Mouse (Mus musculus): ENCODE data around the gene Igsf21. TPM values are rescaled to one million over a fixed set of nuclear protein-coding genes. Genes with fewer than 3 reads are reported as not detected.

The Igsf21 gene
- polyA plus RNA-seq, 2 experiments from 2014 or later = not detected

GRCm38 (mm10) chr4:140038586-140039411 is 207.8 kb downstream of the Igsf21 start:
- ATAC-seq = no peak

DNA sequence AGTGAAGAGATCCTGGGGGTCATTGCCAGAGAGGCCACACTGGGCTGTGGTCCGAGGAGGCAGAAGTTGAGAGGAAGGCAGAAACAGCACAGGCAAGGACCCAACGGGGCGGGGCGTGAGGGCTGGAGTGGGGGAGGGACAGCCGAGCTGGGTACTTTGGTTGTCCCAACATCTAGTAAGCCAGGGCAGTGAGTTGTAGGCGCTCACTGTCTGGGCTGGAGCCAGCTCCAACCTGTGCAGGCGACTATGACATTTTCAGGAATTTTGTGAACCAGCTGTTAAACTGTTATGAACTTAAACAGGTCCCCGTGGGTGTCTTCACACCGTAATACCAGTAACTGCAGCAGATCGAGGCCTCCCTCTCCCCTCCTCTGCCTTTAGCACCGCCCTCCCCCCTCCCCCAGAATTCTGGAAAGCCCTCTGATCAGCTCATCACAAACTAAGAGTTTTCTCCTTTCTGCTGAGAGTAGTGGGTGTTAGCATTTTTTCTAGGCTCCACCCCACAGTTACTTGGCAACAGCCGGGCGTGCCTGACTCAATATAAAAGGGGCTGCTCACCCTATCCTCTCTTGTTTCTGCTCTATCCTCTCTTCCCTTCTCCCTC is 208.7 kb downstream of the Igsf21 start:
- no peak for ATAC-seq

- ATAC-seq = no peak
Observed at GRCm38 (mm10) chr4:140035232-140035631, 211.4 kb downstream of the Igsf21 start.

GRCm38 (mm10) chr4:140033394-140033793 is 213.2 kb downstream of the Igsf21 start:
- ATAC-seq = no peak

DNA sequence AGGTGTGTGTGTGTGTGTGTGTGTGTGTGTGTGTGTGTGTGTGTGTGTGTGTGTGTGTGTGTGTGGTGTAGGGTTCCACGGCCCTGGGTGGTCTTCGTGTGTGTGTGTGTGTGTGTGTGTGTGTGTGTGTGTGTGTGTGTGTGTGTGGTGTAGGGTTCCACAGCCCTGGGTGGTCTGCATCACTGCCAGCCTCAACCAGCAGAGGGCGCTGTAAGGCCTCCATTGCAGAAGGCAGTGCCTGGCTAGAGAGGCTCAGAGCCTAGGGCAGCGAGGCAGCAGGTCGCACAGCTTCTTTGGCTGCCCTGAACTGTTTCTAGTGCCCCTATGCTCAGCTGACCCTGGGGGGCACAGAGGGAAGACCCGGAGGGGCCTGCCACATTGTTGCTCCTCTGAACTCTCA is 216.2 kb downstream of the Igsf21 start:
- no peak for ATAC-seq

DNA sequence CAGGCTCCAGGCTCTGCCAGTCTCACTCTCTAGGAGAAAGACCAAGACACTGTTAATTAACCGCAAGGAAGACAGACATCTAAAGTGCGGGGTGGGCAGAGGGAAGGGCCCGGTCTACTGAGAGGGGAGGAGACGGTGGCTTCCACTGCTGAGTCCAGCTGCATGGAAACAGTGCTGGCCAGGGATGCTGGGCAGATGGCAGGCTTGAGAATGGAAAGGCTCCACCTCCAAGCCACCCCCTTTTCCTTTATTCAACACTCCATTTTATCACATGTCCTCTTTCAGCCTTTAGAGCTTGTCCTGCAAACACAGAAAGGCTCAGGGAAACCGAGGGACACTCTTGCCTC is 216.6 kb downstream of the Igsf21 start:
- ATAC-seq = no peak

- no peak for ATAC-seq
Observed at GRCm38 (mm10) chr4:140029324-140030039, 217.1 kb downstream of the Igsf21 start.

- no peak for ATAC-seq
Observed at GRCm38 (mm10) chr4:140023833-140024232, 222.8 kb downstream of the Igsf21 start.

DNA sequence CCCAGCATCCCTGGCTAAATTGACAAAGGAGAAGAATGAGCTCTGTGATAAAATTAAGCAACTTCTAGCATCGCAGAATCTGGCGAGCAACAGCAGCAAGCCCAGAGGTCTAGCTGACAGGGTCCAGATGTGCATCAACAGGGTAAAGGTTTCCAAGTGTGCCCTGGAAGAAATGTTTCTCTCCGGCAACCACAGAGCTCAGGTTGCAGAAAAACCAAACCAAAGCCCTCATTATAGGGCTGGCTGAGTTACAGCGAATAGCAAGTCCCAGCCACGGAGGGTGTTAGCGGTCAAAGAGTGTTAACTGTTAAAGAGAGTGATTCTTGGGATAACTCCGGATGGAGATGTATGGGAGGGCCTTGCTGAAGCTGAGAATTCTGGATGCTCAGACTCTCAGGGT is 230.7 kb downstream of the Igsf21 start:
- no peak for ATAC-seq

GRCm38 (mm10) chr4:140010728-140011470 is 235.7 kb downstream of the Igsf21 start:
- no peak for ATAC-seq

- ATAC-seq = no peak
Observed at GRCm38 (mm10) chr4:140004932-140005331, 241.7 kb downstream of the Igsf21 start.

GRCm38 (mm10) chr4:140004170-140004569 is 242.4 kb downstream of the Igsf21 start:
- ATAC-seq = no peak

DNA sequence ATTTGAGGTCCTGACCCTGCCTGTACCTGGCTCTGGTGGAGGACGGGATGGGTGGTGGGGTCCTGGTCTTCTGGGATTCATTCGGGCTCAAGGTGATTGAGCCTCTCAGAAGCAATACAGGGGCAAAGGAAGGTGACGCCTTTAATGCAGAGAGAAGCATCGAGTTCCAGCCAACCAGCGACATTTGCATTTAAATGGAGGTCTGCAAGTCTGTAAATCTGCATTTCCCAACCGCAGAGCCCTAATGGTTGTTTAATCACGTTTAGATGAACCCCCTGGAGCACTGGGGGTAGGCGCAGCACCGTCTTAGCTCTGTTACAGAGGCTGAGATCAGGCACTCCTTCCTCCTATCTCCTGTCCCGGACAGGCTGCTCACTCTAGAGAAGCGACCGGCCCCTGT is 244.5 kb downstream of the Igsf21 start:
- no peak for ATAC-seq

DNA sequence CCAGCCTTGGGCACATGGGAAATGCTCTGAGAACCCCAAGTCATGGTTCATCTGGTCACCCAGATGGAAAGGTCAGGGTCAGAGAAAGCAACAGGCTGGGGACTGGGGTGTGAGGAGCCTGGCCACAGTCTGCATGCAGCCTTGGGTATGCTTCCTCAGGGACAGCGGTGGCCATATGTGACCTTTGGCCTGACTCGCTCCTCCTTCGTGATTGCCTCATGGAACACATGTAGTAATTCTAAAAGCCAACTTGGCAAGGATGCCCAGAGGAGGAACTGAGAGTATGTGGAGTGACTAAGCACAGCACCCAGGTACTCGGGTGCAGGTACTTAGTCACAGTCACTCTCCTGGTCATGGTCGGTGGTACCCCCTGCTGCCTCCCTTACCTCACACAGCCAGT is 245.7 kb downstream of the Igsf21 start:
- ATAC-seq = no peak

GRCm38 (mm10) chr4:139999033-139999432 is 247.6 kb downstream of the Igsf21 start:
- ATAC-seq = no peak

DNA sequence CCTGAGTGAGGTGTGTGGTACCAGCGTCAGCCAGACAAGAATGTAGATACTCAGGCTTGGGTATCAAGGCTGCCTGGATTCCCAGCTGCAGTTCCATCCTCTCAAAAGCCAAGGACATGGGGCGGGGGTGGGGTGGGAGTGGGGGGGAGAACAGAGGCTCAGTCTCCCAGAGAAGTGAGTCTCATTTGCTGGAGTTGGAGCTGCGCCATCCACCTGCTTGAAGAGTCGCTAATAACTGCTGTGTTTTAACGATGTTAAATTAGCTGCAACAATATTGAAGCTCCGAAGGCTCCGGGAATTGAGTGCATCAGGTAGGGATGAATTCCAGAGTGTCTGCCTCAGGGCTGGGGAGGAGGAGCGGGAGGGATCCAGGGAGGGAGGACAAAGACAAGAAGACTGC is 250.9 kb downstream of the Igsf21 start:
- ATAC-seq = no peak

DNA sequence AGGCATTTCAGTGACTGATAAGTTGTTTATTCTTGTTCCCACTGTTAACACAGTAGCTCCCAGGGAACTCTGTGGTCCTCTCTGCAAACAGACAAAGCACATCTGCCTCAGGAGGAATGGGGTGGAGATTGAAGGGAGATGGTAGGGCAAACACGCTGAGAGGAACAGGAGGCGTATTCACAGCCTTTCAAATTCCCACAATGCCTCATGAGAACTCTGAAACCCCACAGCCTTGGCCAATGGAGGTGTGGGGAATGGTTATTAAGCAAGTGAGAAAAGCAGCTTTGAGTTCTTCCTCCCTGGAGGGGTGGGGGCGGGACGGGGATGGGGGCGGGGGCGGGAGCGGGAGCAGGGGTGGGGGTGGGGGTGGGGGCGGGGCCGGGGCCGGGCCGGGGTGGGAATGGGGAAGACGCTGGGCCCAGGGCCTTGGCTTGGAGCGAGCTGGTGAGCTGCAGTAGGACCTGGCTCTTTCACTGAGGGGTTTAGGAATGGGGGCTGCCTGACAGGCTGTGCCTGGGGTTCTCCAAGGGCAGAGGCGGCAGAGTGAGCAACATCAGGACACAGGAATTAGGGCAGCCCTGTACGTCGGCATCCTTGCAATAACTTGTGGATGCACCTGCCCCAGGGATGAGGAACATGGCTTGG is 253.4 kb downstream of the Igsf21 start:
- ATAC-seq = no peak

- ATAC-seq = no peak
Observed at GRCm38 (mm10) chr4:139986913-139987312, 259.7 kb downstream of the Igsf21 start.

- ATAC-seq = no peak
Observed at GRCm38 (mm10) chr4:139978716-139979115, 267.9 kb downstream of the Igsf21 start.

- no peak for ATAC-seq
Observed at GRCm38 (mm10) chr4:139977308-139977781, 269.2 kb downstream of the Igsf21 start.
